Mouse (Mus musculus) heart, adult 2 months (tissue): ENCODE results near the gene Eif1ad. TPM values are rescaled to one million over a fixed set of nuclear protein-coding genes. Genes with fewer than 3 reads are reported as not detected.
A peak's percentile ranks its signal among the peaks of the same experiment; 100 is the strongest.

Source experiments
- DNase-seq, 2 experiments: peaks; one replicate each; pipeline ENCODE4 v3.0.0; 2021
- H3K27ac ChIP-seq: fragments of 200-600 bp; 2 replicates; pipeline ENCODE4 v1.8.1; 2022
- H3K27me3 ChIP-seq: fragments of 200-500 bp; 2 replicates; pipeline ENCODE4 v1.6.1; 2012; ENCODE audit warnings: mild to moderate bottlenecking, low read length, inconsistent platforms, mixed read lengths; ENCODE audit not compliant: control insufficient read depth, insufficient read depth
- H3K36me3 ChIP-seq: fragments of 200-500 bp; 2 replicates; pipeline ENCODE4 v1.6.1; 2012; ENCODE audit warnings: low read length, inconsistent platforms; ENCODE audit not compliant: control insufficient read depth, insufficient read depth
- H3K4me1 ChIP-seq: fragments of 200-500 bp; 2 replicates; pipeline ENCODE4 v1.6.1; 2011; ENCODE audit warnings: low read length; ENCODE audit not compliant: control insufficient read depth, insufficient read depth
- H3K4me3 ChIP-seq: fragments of 200-600 bp; 2 replicates; pipeline ENCODE4 v1.8.1; 2022
- H3K79me2 ChIP-seq: fragments of 200-500 bp; replicated peaks from 2 replicates; pipeline ENCODE4 v1.6.1; 2012; ENCODE audit warnings: mild to moderate bottlenecking, inconsistent platforms, low read length, moderate library complexity, mixed read lengths; ENCODE audit not compliant: control insufficient read depth, insufficient read depth
- H3K9ac ChIP-seq: fragments of 200-500 bp; 2 replicates; pipeline ENCODE4 v1.6.1; 2012; ENCODE audit warnings: low read depth, mild to moderate bottlenecking, control low read depth, inconsistent platforms, low read length, mixed read lengths
- CTCF ChIP-seq: fragments of 200-600 bp; IDR thresholded peaks from 2 replicates; pipeline ENCODE4 v1.8.1; 2022; ENCODE audit warnings: antibody characterized with exemption, mild to moderate bottlenecking, moderate library complexity
- EP300 ChIP-seq: fragments of 200-500 bp; IDR thresholded peaks from 2 replicates; pipeline ENCODE4 v1.6.1; 2011; ENCODE audit warnings: low read depth, low read length, control low read depth; ENCODE audit not compliant: insufficient read depth
- POLR2A ChIP-seq: fragments of 200-500 bp; IDR thresholded peaks from 2 replicates; pipeline ENCODE4 v1.6.1; 2011; ENCODE audit warnings: mild to moderate bottlenecking, low read depth, low read length, control low read depth; ENCODE audit not compliant: insufficient read depth
- WGBS: fragments of 180-500 bp; shearing (Covaris S2); methylation state at CpG from one replicate; pipeline ENCODE4 v1.1.7; 2018; 5-methylcytosine and 5-hydroxymethylcytosine counted together
- intact Hi-C: fragments of 180-260 bp; cut with DNase I; formaldehyde crosslinking; loops from one replicate; pipeline ENCODE4 v1.15.1; 2025
- polyA plus RNA-seq: library from polyadenylated mRNA; depleted of rRNA; stranded (reverse); fragments of >200 nt; gene quantifications from 2 replicates; pipeline ENCODE4 v1.2.3, GENCODE M21; 2012
- total RNA-seq, 2 experiments: library from RNA; stranded (reverse); gene quantifications; 2 replicates each; pipeline ENCODE4 v1.2.3; 2021

The Eif1ad gene
- total and polyA plus RNA-seq, 3 experiments = 16.3 to 19.5 (median 18.5) TPM

GRCm38 (mm10) chr19:5384715-5385114, 18.2 kb downstream of the Eif1ad start:
- no peaks in the 10 kb centered on the region for H3K27me3 ChIP-seq
- TF ChIP-seq EP300 = no peak
- TF ChIP-seq POLR2A = no peak
- TF ChIP-seq CTCF = no peak
- H3K4me3 ChIP-seq = no peak overlapping the region
- intact Hi-C loops = loop anchor here (1.0 to 10.0 kb wide), 2 partner anchors 15 to 300 kb away; partner anchors contain the start of genes Map3k11 and Pcnx3
- H3K36me3 ChIP-seq = peaks cover 3% of the 10 kb centered on the region; the same call in 1 of the 2 replicates
- no peak overlapping the region for H3K9ac ChIP-seq
- peaks cover 5% of the 10 kb centered on the region for H3K4me1 ChIP-seq
- DNase-seq = no peak
- H3K27ac ChIP-seq = no peak overlapping the region
- WGBS = 86% methylated on average over 8 of the region's 8 CpGs
- peaks cover 3% of the 10 kb centered on the region for H3K79me2 ChIP-seq

GRCm38 (mm10) chr19:5388011-5388441, 21.5 kb downstream of the Eif1ad start:
- Histone ChIP-seq H3K27me3 (no peaks in the 10 kb centered on the region), H3K27ac (peak overlapping the region; percentile 90), H3K4me3 (peak overlapping the region; percentile 99), H3K9ac (peak overlapping the region; percentile 97), H3K79me2 (peaks cover 3% of the 10 kb centered on the region), H3K4me1 (peaks cover 5% of the 10 kb centered on the region), H3K36me3 (peaks cover 3% of the 10 kb centered on the region; the same call in 1 of the 2 replicates)
- no peak for DNase-seq
- under 1% methylated on average over 43 of the region's 43 CpGs for WGBS
- intact Hi-C loops = loop anchor here (1.0 to 10.0 kb wide), 4 partner anchors 22 to 297 kb away; partner anchors contain the start of genes AI837181, Drap1, Eif1ad and Map3k11
- TF ChIP-seq EP300 = no peak
- no peak for TF ChIP-seq CTCF
- TF ChIP-seq POLR2A = no peak

- WGBS = 1% methylated on average over 43 of the region's 43 CpGs
- intact Hi-C loops = loop anchor here (1.0 to 10.0 kb wide), 4 partner anchors 22 to 296 kb away; partner anchors contain the start of genes AI837181, Drap1, Eif1ad and Map3k11
- Histone ChIP-seq H3K9ac (peak within 1 kb of the TSS; percentile 97), H3K27ac (peak within 1 kb of the TSS; percentile 90), H3K4me1 (peaks cover 5% of the 10 kb centered on the region), H3K4me3 (peak within 1 kb of the TSS; percentile 99), H3K79me2 (peaks cover 3% of the 10 kb centered on the region), H3K27me3 (no peaks in the 10 kb centered on the region), H3K36me3 (peaks cover 3% of the 10 kb centered on the region; the same call in 1 of the 2 replicates)
- TF ChIP-seq POLR2A (peak; percentile 98), CTCF (no peak)
- peak; percentile 94 to 97 for DNase-seq
Observed at GRCm38 (mm10) chr19:5388588-5389242, 22.2 kb downstream of the Eif1ad start, which contains the start of gene Sart1. Sart1 (minus strand) TSS chr19:5388703.

- peak; percentile 49 to 61 for DNase-seq
- Histone ChIP-seq H3K9ac (peak overlapping the region; percentile 30), H3K4me3 (peak overlapping the region; percentile 99), H3K4me1 (peaks cover 5% of the 10 kb centered on the region), H3K27ac (peak overlapping the region; percentile 36; the same call in 1 of the 2 replicates), H3K79me2 (peaks cover 3% of the 10 kb centered on the region), H3K36me3 (peaks cover 3% of the 10 kb centered on the region; the same call in 1 of the 2 replicates), H3K27me3 (no peaks in the 10 kb centered on the region)
- WGBS = 13% methylated on average over 12 of the region's 12 CpGs
- intact Hi-C loops = loop anchor here (2.0 to 10.0 kb wide), 3 partner anchors 35 to 295 kb away; partner anchors contain the start of genes AI837181, Drap1, Map3k11 and Mus81
- TF ChIP-seq EP300 = no peak
- no peak for TF ChIP-seq POLR2A
Observed at GRCm38 (mm10) chr19:5389647-5390046, 23.1 kb downstream of the Eif1ad start.

- no peak for TF ChIP-seq CTCF
- TF ChIP-seq POLR2A = no peak
- TF ChIP-seq EP300 = no peak
- no peak overlapping the region; the same call in 1 of the 2 replicates for H3K4me3 ChIP-seq
- DNase-seq = no peak
- intact Hi-C loops = no loop called here
- WGBS = 65% methylated on average over 8 of the region's 8 CpGs
- peaks cover 3% of the 10 kb centered on the region; the same call in 1 of the 2 replicates for H3K36me3 ChIP-seq
- H3K27me3 ChIP-seq = no peaks in the 10 kb centered on the region
- peaks cover 5% of the 10 kb centered on the region for H3K4me1 ChIP-seq
- H3K9ac ChIP-seq = no peak overlapping the region
- H3K27ac ChIP-seq = no peak overlapping the region
- peaks cover 3% of the 10 kb centered on the region for H3K79me2 ChIP-seq
Observed at GRCm38 (mm10) chr19:5390416-5390815, 23.9 kb downstream of the Eif1ad start.

GRCm38 (mm10) chr19:5392892-5393291, 26.4 kb downstream of the Eif1ad start:
- peak; percentile 47 to 72 for DNase-seq
- peaks cover 3% of the 10 kb centered on the region for H3K79me2 ChIP-seq
- H3K27ac ChIP-seq = no peak overlapping the region
- H3K36me3 ChIP-seq = no peaks in the 10 kb centered on the region
- H3K4me1 ChIP-seq = peaks cover 3% of the 10 kb centered on the region
- H3K9ac ChIP-seq = no peak overlapping the region
- H3K27me3 ChIP-seq = no peaks in the 10 kb centered on the region
- intact Hi-C loops = no loop called here
- 20% methylated on average over 4 of the region's 4 CpGs for WGBS
- TF ChIP-seq CTCF (no peak), POLR2A (no peak), EP300 (no peak)
- no peak overlapping the region for H3K4me3 ChIP-seq
